Mouse (Mus musculus) MEL (cell line): ENCODE measurements around the gene Ubc. TPM values are rescaled to one million over a fixed set of nuclear protein-coding genes. Genes with fewer than 3 reads are reported as not detected.

Experiments
- DNase-seq: peaks from one replicate; pipeline ENCODE4 v3.0.0; 2011; ENCODE audit warnings: low read depth, low spot score
- H3K27ac ChIP-seq: 2 replicates; pipeline ENCODE4 v1.5.1; 2012; ENCODE audit warnings: low read depth, mild to moderate bottlenecking, control low read depth, low read length, moderate library complexity; ENCODE audit not compliant: control insufficient read depth
- H3K27me3 ChIP-seq, 2 experiments: fragments of 150-350 bp in 1 of 2; sonication (generic) in 1 of 2; 2 replicates each; pipeline ENCODE4 v1.6.1; 2012; ENCODE audit warnings: low read length in 2 of 2, mild to moderate bottlenecking in 2 of 2, improper control_type of control experiment in 1 of 2, moderate library complexity in 1 of 2; ENCODE audit not compliant: insufficient read depth in 2 of 2, control insufficient read depth in 1 of 2
- H3K36me3 ChIP-seq, 2 experiments: 2 replicates each; pipeline ENCODE4 v1.6.1; 2012 to 2014; ENCODE audit warnings: low read length in 2 of 2, improper control_type of control experiment in 1 of 2, inconsistent platforms in 1 of 2, mild to moderate bottlenecking in 1 of 2; ENCODE audit not compliant: insufficient read depth in 2 of 2, control insufficient read depth in 1 of 2
- H3K4me1 ChIP-seq, 2 experiments: fragments of 150-350 bp in 1 of 2; sonication (generic) in 1 of 2; 2 replicates each; pipeline ENCODE4 v1.6.1; 2012; ENCODE audit warnings: low read length in 2 of 2, improper control_type of control experiment in 1 of 2, mild to moderate bottlenecking in 1 of 2; ENCODE audit not compliant: insufficient read depth in 2 of 2, control insufficient read depth in 1 of 2
- H3K4me3 ChIP-seq, 2 experiments: fragments of 150-350 bp in 1 of 2; sonication (generic) in 1 of 2; 2 replicates each; pipeline ENCODE4 v1.5.1; 2012; ENCODE audit warnings: low read depth in 2 of 2, low read length in 2 of 2, mild to moderate bottlenecking in 2 of 2, moderate library complexity in 2 of 2, control low read depth in 1 of 2, improper control_type of control experiment in 1 of 2; ENCODE audit not compliant: control insufficient read depth in 1 of 2, insufficient read depth in 1 of 2
- H3K79me2 ChIP-seq: 2 replicates; pipeline ENCODE4 v1.6.1; 2012; ENCODE audit warnings: mild to moderate bottlenecking, low read length, moderate library complexity; ENCODE audit not compliant: control insufficient read depth, poor library complexity, insufficient read depth
- H3K9ac ChIP-seq: 2 replicates; pipeline ENCODE4 v1.6.1; 2012; ENCODE audit warnings: low read depth, mild to moderate bottlenecking, control low read depth, low read length, moderate library complexity; ENCODE audit not compliant: control insufficient read depth, poor library complexity, severe bottlenecking
- H3K9me3 ChIP-seq: fragments of 150-350 bp; sonication (generic); replicated peaks from 2 replicates; pipeline ENCODE4 v1.6.1; 2012; ENCODE audit warnings: mild to moderate bottlenecking, low read length, improper control_type of control experiment, moderate library complexity; ENCODE audit not compliant: insufficient read depth
- CHD1 ChIP-seq: IDR thresholded peaks from 2 replicates; pipeline ENCODE4 v1.6.1; 2012; ENCODE audit warnings: low read depth, mild to moderate bottlenecking, inconsistent platforms, low read length, improper control_type of control experiment
- CHD2 ChIP-seq: IDR thresholded peaks from 2 replicates; pipeline ENCODE4 v1.6.1; 2011; ENCODE audit warnings: low read length, improper control_type of control experiment
- CTCF ChIP-seq, 3 experiments: IDR thresholded peaks in 2 of 3; conservative IDR thresholded peaks in 1 of 3; 2 replicates each; pipeline ENCODE4 v1.5.1; 2011 to 2012; ENCODE audit warnings: low read length in 3 of 3, low read depth in 2 of 3, mild to moderate bottlenecking in 2 of 3, improper control_type of control experiment in 1 of 3, inconsistent platforms in 1 of 3, mixed read lengths in 1 of 3, moderate library complexity in 1 of 3; ENCODE audit not compliant: control insufficient read depth in 1 of 3, insufficient read depth in 1 of 3, poor library complexity in 1 of 3, severe bottlenecking in 1 of 3
- ELF1 ChIP-seq: IDR thresholded peaks from 2 replicates; pipeline ENCODE4 v1.6.1; 2014; ENCODE audit warnings: low read depth, mild to moderate bottlenecking, inconsistent platforms, low read length, improper control_type of control experiment, moderate library complexity
- ETS1 ChIP-seq: IDR thresholded peaks from 2 replicates; pipeline ENCODE4 v1.6.1; 2012; ENCODE audit warnings: low read depth, mild to moderate bottlenecking, inconsistent platforms, low read length, improper control_type of control experiment, moderate library complexity
- JUND ChIP-seq: IDR thresholded peaks from 2 replicates; pipeline ENCODE4 v1.6.1; 2011; ENCODE audit warnings: low read depth, mild to moderate bottlenecking, improper control_type of control experiment, low read length
- KAT2A ChIP-seq: conservative IDR thresholded peaks from 2 replicates; pipeline ENCODE4 v1.6.1; 2012; ENCODE audit warnings: low read depth, low read length, improper control_type of control experiment, inconsistent platforms
- MAFK ChIP-seq: IDR thresholded peaks from 2 replicates; pipeline ENCODE4 v1.6.1; 2011; ENCODE audit warnings: low read depth, mild to moderate bottlenecking, low read length, improper control_type of control experiment, borderline replicate concordance
- MAX ChIP-seq: IDR thresholded peaks from 2 replicates; pipeline ENCODE4 v1.6.1; 2011; ENCODE audit warnings: low read length, improper control_type of control experiment
- MAZ ChIP-seq: IDR thresholded peaks from 2 replicates; pipeline ENCODE4 v1.6.1; 2012; ENCODE audit warnings: low read depth, mild to moderate bottlenecking, inconsistent platforms, low read length, improper control_type of control experiment
- MYB ChIP-seq: IDR thresholded peaks from 2 replicates; pipeline ENCODE4 v1.6.1; 2011; ENCODE audit warnings: mild to moderate bottlenecking, low read depth, low read length, improper control_type of control experiment
- NELFE ChIP-seq: IDR thresholded peaks from 2 replicates; pipeline ENCODE4 v1.6.1; 2011; ENCODE audit warnings: low read depth, low read length, improper control_type of control experiment
- POLR2AphosphoS5 ChIP-seq: IDR thresholded peaks from 2 replicates; pipeline ENCODE4 v1.6.1; 2012; ENCODE audit warnings: low read depth, borderline replicate concordance, mild to moderate bottlenecking, inconsistent platforms, low read length, moderate library complexity, mixed read lengths
- RAD21 ChIP-seq: IDR thresholded peaks from 2 replicates; pipeline ENCODE4 v1.6.1; 2011; ENCODE audit warnings: mild to moderate bottlenecking, low read depth, low read length, improper control_type of control experiment
- RCOR1 ChIP-seq: IDR thresholded peaks from 2 replicates; pipeline ENCODE4 v1.6.1; 2012; ENCODE audit warnings: low read depth, mild to moderate bottlenecking, inconsistent platforms, low read length, improper control_type of control experiment
- SIN3A ChIP-seq: IDR thresholded peaks from 2 replicates; pipeline ENCODE4 v1.6.1; 2012; ENCODE audit warnings: low read length, improper control_type of control experiment, inconsistent platforms
- SMC3 ChIP-seq: IDR thresholded peaks from 2 replicates; pipeline ENCODE4 v1.6.1; 2011; ENCODE audit warnings: low read depth, low read length, improper control_type of control experiment
- TCF12 ChIP-seq: IDR thresholded peaks from 2 replicates; pipeline ENCODE4 v1.6.1; 2014; ENCODE audit warnings: low read depth, mild to moderate bottlenecking, inconsistent platforms, low read length, improper control_type of control experiment, moderate library complexity
- UBTF ChIP-seq: IDR thresholded peaks from 2 replicates; pipeline ENCODE4 v1.6.1; 2012; ENCODE audit warnings: low read depth, mild to moderate bottlenecking, inconsistent platforms, low read length, improper control_type of control experiment, moderate library complexity, borderline replicate concordance; ENCODE audit not compliant: insufficient read depth
- USF1 ChIP-seq: IDR thresholded peaks from 2 replicates; pipeline ENCODE4 v1.6.1; 2014; ENCODE audit warnings: low read depth, mild to moderate bottlenecking, inconsistent platforms, low read length, improper control_type of control experiment, moderate library complexity
- USF2 ChIP-seq, 2 experiments: IDR thresholded peaks; 2 replicates each; pipeline ENCODE4 v1.6.1; 2011 to 2012; ENCODE audit warnings: improper control_type of control experiment in 2 of 2, low read length in 2 of 2, borderline replicate concordance in 1 of 2, inconsistent platforms in 1 of 2, low read depth in 1 of 2, mild to moderate bottlenecking in 1 of 2; ENCODE audit not compliant: insufficient read depth in 1 of 2
- ZMIZ1 ChIP-seq: IDR thresholded peaks from 2 replicates; pipeline ENCODE4 v1.6.1; 2012; ENCODE audit warnings: low read depth, mild to moderate bottlenecking, inconsistent platforms, low read length, improper control_type of control experiment, moderate library complexity
- polyA plus RNA-seq, 2 experiments: library from polyadenylated mRNA; stranded (reverse) in 1 of 2; unstranded in 1 of 2; fragments of >175 nt in 1 of 2; fragments of >200 nt in 1 of 2; gene quantifications; 2 replicates each; pipeline versions ENCODE4 v1.2.1 to v1.2.4; 2012; ENCODE audit warnings: low replicate concordance in 2 of 2, low read depth in 1 of 2; ENCODE audit not compliant: insufficient read length in 2 of 2, insufficient read depth in 1 of 2, missing spikeins in 1 of 2
- total RNA-seq: library from RNA; depleted of rRNA; stranded (reverse); fragments of 300-350 nt; gene quantifications from 2 replicates; pipeline ENCODE4 v1.2.3, GENCODE M21; 2012

Ubc gene
- total and polyA plus RNA-seq, 3 experiments = 113 to 1,075 (median 511) TPM

GRCm38 (mm10) chr5:125377214-125377613, 12.8 kb downstream of the Ubc start:
- H3K9ac ChIP-seq = no peak overlapping the region
- TF ChIP-seq TCF12 = no peak
- no peak for TF ChIP-seq KAT2A
- no peak for TF ChIP-seq SMC3
- TF ChIP-seq CTCF (IDR thresholded peaks at IDR 0.05 in 2 of 3, conservative IDR thresholded peaks at IDR 0.05 in 1 of 3; ENCODE audit: control insufficient read depth in 1 of 3, insufficient read depth in 1 of 3, low read depth in 2 of 3, low read length in 3 of 3, poor library complexity in 1 of 3, severe bottlenecking in 1 of 3) = no peak
- no peak for TF ChIP-seq MAFK
- TF ChIP-seq RAD21 = no peak
- TF ChIP-seq RCOR1 = no peak
- no peak for TF ChIP-seq JUND
- TF ChIP-seq MYB = no peak
- no peak for TF ChIP-seq MAZ
- no peak for TF ChIP-seq POLR2AphosphoS5
- TF ChIP-seq CHD1 = no peak
- no peak for TF ChIP-seq SIN3A
- no peak for TF ChIP-seq CHD2
- TF ChIP-seq ZMIZ1 = no peak
- TF ChIP-seq USF2 (IDR thresholded peaks at IDR 0.05; ENCODE audit: borderline replicate concordance in 1 of 2, insufficient read depth in 1 of 2, low read depth in 1 of 2, low read length in 2 of 2) = no peak
- no peak for TF ChIP-seq MAX
- TF ChIP-seq ETS1 = no peak
- H3K27me3 ChIP-seq = no peaks in the 10 kb centered on the region
- no peak overlapping the region for H3K4me3 ChIP-seq
- H3K4me1 ChIP-seq = no peaks in the 10 kb centered on the region
- no peak overlapping the region for H3K27ac ChIP-seq
- DNase-seq = no peak
- H3K36me3 ChIP-seq = no peaks in the 10 kb centered on the region
- no peaks in the 10 kb centered on the region for H3K79me2 ChIP-seq
- no peaks in the 10 kb centered on the region for H3K9me3 ChIP-seq

DNA sequence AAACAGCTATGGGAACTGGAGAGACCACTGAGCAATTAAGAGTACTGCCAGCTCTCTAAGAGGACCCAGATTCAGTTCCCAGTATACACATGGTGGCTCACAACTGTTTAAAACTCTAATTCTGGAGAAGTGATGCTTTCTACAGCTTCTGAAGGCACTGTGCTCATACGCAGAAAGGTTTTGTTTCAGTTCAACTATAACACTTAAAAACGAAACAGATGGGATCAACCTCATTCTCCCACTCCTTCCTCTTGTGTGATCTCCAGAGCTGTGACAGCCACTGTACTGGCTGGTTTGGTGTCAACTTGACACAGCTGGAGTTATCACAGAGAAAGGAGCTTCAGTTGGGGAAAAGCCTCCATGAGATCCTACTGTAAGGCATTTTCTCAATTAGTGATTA, 14.1 kb downstream of the Ubc start:
- peaks cover 0 to 4% of the 10 kb centered on the region in 2 experiments; a peak in 1 of 4 replicates for H3K4me1 ChIP-seq
- no peaks in the 10 kb centered on the region for H3K36me3 ChIP-seq
- no peak overlapping the region for H3K9ac ChIP-seq
- no peaks in the 10 kb centered on the region for H3K27me3 ChIP-seq
- H3K9me3 ChIP-seq = no peaks in the 10 kb centered on the region
- TF ChIP-seq NELFE (no peak), CTCF (IDR thresholded peaks at IDR 0.05 in 2 of 3, conservative IDR thresholded peaks at IDR 0.05 in 1 of 3; ENCODE audit: control insufficient read depth in 1 of 3, insufficient read depth in 1 of 3, low read depth in 2 of 3, low read length in 3 of 3, poor library complexity in 1 of 3, severe bottlenecking in 1 of 3) (no peak), MYB (no peak), USF1 (no peak), ELF1 (no peak), SMC3 (no peak), UBTF (no peak), RCOR1 (no peak), ZMIZ1 (no peak)
- no peaks in the 10 kb centered on the region for H3K79me2 ChIP-seq
- no peak for DNase-seq
- H3K27ac ChIP-seq = no peak overlapping the region
- H3K4me3 ChIP-seq = no peak overlapping the region
